Mouse (Mus musculus): Measurements from ENCODE around the gene Arid4a.
"Not testable (repeated sequence)": the region's sequence is repeated elsewhere in the genome, so short reads cannot be mapped to it uniquely, and the experiment has no call there.

The Arid4a gene

DNA sequence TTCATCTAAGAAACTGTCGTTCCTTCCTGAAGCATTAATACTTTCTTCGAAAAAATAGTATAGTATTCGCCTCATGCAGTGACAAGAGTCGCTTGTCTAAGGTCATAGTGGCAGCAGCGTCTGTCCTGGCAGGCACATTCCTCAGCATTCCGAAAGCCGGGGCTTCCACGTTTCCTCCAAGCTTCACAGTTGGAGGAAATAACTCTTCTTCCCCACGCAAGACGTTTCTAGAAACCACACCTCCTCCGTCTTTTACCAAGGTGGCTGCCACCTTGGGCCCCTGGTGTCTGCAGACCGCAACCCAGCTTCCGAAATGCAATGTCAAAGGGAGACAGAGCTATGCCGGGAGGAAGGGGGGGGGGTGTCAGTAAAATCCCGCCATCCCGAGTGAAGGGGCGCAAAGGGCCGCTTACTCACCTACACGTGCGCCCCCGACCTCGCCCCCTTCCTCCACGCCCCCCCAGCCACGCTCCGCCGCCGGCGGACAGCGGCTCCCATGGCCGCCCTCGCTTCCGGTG lies 886 bp upstream of the Arid4a start:
- no peak for DNase-seq (ENCODE audit: low read depth, low spot score)

DNA sequence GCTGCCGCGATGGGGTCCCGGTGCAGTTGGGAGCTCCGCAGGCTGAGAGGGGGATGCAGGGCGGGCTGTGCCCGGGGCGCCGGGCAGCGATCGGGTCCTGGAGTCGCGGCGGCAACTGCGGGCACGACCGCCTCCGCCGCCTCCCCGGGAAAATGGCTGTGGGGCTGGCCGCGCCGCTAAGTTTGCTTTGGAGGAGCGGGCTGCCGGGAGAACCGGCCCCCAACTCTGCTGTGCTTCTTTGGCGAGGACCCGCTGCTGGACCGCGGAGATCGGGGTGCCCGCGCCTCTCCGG lies 367 bp downstream of the Arid4a start:
- DNase-seq (ENCODE audit: low read depth, low spot score): no peak

DNA sequence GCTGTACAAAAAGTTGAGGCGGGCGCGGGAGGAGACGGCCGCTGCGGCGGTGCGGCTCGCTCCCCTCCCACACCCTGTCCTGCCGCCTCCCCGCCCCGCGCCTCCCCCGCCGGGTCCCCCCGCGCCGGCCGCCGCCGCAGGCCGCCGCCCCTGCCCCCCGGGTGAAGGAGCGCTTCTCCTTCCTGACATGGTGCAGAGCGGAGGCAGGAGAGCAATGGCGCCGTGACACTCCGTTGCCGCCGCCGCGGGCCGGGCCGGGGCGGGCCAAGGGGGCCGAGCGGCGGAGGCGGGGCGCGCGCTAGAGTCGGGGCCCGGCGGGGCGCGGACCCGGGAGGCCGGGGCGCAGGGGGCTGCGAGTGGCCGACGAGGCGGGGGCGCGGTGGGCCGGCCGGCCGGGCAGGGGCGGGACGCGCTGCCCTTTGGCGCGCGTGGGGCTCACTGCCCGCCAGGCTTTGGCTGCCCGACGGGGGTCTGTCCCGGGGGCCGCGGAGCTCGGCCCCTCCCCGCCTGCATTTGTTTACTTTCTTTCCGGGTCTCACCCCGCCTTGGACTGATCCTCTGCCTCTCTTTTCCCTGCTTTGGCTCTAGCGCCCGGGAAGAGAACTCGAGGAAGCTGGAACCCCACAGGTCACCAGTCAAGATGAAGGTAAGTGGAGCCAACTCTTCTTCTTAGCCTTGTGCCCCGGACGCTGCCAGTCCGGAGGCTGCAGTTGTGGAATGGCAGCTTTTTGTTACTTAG lies 882 bp downstream of the Arid4a start:
- no peak for DNase-seq (ENCODE audit: low read depth, low spot score)

DNA sequence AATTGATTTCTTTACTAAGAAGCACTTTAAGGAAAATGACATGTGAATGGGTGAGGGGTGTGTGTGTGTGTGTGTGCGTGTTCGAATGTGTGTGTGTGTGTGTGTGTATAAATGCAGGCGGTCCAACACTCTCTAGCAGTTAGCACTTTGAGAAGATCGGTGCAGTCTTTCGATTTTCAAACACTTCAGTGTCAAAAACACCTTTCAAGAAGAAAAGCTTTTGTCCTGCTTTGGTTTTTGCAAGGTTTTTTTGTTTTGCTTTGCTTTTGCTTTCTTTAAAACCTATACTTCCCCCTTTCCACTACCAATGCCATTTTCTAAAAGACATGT lies 1.4 kb downstream of the Arid4a start:
- no peak for DNase-seq (ENCODE audit: low read depth, low spot score)

DNA sequence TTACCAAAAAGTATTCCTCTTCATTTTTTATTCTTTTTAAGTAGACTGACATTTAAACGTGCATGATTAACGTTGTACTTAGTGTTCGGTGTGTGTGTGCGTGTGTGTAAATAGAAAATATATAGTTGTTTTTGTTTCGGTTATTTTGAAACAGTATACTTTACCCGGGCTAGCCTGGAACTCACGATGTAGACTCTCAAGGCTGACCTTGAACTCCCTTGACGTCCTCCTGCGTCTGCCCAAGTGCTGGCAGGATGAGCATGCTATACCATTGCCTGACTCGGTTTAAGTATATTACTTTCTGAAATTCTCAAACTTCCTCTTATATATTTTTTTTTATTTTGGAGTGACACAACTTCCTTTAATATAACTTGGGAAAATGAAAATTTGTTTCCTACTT lies 2.0 kb downstream of the Arid4a start:
- no peak for DNase-seq (ENCODE audit: low read depth, low spot score)

DNA sequence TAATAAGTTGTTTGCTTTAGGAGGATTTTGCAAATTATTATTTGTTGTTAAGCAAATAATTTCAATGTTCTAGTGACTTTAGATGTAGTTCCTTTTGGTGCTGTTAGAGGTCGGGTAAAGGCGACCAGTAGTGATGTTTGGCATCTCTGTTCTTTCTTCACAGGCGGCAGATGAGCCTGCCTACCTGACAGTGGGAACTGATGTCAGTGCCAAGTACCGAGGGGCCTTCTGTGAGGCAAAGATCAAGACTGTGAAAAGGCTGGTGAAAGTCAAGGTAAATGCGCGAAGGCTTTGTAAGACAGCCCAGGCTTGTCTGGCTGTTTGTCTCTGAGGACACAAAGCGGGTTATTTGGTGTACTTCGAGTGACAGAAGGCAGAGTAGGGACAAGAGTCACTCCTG lies 3.4 kb downstream of the Arid4a start:
- DNase-seq (ENCODE audit: low read depth, low spot score): no peak

DNA sequence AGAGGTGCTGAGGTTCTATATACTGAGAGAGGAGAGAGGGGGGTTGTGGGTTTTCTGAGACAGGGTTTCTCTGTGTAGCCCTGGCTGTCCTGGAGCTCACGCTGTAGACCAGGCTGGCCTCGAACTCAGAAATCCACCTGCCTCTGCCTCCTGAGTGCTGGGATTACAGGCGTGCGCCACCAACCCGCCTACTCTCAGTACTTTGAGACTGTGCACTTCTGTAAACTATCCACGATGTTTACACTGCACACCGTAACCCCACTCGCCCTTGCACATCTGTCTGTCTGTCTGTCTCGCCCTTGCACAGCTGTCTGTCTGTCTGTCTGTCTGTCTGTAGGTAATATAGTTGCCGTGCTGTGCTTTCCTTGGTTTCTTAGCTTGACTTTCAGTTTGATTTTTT lies 8.6 kb downstream of the Arid4a start:
- no peak for DNase-seq (ENCODE audit: low read depth, low spot score)

DNA sequence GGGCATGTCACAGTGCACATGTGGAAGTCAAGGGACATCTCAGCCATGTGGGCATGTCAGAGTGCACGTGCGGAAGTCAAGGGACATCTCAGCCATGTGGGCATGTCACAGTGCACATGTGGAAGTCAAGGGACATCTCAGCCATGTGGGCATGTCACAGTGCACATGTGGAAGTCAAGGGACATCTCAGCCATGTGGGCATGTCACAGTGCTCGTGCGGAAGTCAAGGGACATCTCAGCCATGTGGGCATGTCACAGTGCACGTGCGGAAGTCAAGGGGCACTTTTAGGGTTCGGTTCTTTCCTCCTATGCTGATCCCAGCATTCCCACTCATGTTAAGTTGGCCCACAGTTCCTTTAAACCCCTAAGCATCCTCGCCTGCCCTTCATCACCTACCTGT lies 12.5 kb downstream of the Arid4a start:
- not testable (repeated sequence) for DNase-seq (ENCODE audit: low read depth, low spot score)

DNA sequence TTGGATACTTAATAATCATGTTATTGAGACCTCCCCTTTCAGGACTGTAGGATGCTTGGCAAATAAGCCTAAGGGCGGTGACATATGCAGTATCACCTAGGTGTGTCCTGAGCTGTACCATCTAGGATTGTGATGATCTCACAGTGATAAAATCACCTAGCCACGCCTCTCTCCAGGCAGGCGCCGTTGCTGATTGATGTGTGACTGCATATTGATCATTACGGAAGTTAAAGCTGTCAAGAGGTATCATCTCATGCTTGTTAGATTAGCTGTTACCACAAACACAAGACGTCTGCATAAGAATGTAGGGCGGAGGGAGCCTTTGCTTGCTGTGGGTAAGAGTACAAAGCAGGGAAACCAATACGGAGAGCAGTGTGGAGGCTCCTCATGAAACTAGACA lies 14.5 kb downstream of the Arid4a start:
- no peak for DNase-seq (ENCODE audit: low read depth, low spot score)

DNA sequence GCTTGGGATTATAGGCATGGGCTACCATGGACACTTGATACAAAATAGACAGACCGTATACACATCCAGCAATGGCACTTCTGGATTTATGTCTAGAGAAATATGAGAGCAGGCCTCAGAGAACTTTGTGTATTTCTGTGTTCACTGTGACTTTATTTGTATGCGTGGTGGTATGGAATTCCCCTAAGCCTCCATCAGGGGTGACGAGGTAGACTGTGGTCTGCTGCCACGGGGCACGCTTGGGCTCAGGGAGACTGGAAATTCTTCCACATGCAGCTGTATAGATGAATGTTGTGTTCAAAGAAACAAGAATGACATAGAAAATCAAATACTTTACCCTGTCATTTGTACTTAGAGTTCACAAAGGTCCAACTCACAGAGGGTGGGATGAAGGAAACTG lies 14.9 kb downstream of the Arid4a start:
- no peak for DNase-seq (ENCODE audit: low read depth, low spot score)

DNA sequence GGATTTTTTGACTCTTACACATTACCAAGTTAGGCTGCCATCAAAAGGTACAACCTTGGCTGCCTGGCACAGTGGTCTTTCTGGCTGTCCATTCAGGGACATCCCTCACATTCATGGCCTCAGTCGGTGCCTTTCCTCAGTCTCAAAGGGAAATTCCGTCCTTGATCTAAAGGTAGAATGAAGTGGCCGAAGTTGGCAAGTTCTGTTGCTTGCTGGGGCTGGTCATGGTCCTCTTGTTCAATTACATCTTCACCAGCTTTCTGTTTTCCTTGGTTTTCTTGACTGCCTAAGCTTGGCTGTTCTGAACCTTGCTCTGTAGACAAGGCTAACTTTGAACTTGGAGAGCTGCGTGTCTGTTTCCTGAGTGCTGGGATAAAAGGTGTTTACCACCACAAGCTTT lies 20.0 kb downstream of the Arid4a start:
- DNase-seq (ENCODE audit: low read depth, low spot score): no peak

DNA sequence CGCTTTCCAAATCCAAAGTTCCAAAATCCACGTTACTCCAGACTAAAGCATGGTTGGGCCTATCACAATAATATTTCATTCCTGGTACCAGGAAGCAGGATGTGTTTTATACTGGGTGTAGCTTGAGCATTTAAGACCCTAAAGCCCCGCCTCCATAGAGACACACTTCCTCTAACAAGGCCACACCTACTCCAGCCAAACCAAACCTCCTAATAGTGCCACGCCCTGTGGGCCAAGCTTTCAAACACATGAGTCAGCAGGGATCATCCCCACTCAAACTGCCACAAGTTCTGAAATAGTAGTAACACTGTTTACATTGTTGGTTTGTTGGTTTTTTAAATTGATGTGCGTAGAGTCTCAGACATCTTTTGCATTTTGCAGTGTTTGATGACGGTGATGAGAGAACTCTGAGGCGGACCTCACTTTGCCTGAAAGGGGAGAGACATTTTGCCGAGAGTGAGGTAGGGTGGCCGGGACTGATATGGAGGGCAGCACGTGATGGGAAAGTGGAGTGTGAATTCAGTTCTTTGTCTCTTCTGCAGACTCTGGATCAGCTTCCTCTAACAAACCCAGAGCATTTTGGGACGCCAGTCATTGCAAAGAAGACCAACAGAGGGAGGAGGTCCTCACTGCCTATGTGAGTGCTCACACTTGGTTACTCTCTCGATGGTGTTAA lies 21.1 kb downstream of the Arid4a start:
- DNase-seq (ENCODE audit: low read depth, low spot score): peak; percentile 59

DNA sequence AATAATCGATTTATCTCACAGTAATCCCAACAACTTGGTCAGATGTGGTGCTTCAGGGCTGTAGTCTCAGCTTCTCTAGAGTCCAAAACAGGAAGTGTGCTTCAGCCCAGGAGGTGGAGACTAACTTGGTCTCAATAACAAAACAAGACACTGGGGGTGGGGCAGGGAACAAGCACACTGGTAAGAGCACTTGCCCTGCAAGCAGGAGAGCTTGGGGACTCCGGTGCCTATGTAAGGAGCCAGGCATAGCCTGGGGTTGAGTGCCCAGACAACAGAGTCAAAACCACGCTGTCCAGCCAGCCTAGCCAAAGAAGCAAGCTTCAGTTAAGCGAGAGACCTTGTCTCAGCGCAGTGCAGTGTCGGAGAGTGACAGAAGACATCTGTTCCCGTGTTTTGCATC lies 24.7 kb downstream of the Arid4a start:
- no peak for DNase-seq (ENCODE audit: low read depth, low spot score)

DNA sequence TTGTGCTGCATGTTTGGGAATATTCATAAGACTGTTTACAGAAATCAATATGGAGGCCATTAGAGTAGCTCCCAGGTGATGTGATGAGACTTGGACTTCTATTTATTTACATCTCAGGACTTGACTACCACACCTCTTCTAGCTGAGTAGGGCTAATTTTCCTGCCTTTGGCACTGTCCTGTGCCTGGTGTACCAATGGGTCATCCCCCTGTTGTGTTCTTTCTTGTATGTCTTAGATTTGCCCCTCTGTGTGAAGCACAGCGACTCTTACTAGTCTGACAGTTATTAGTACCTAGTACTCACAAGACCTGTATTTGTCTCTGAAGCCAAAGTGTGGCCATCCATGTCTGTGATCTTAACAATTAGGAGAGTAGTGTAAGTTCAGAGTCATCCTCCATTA lies 26.7 kb downstream of the Arid4a start:
- DNase-seq (ENCODE audit: low read depth, low spot score): no peak

DNA sequence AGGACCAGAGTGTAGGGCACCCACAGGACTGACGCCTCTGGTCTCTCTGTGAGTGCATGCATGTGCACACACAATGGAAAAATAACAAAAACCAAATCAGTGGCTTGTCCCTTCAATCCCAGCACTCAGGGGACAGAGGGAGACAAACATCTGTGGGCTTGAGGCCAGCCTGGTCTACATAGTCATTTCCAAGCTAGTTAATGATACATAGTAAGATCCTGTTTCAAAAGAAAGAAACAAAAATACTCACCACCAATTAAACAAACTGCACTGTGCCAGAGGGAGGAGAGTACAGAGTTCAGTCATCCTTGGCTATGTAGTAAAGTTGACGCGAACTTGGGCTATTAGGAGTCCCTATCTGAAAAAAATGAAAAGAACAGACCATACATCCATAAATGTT lies 27.8 kb downstream of the Arid4a start:
- DNase-seq (ENCODE audit: low read depth, low spot score): no peak

DNA sequence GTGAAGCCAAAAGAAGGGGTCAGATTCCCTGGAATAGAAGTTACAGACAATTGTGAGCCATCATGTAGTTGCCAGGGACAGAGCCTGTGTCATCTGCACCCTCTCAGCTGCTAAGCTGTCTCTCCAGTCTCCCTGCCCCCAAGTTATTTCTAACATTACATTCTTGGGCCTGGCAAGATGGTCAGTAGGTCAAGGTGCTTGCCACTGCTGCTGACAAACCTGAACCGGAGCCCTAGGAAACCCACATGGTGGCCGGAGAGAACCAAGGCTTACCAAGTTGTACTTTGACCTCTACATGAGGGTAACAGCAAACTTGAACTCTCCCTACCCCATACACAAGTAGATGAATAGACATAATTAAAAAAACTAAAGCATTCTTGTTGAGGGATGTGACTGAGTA lies 28.7 kb downstream of the Arid4a start:
- no peak for DNase-seq (ENCODE audit: low read depth, low spot score)

DNA sequence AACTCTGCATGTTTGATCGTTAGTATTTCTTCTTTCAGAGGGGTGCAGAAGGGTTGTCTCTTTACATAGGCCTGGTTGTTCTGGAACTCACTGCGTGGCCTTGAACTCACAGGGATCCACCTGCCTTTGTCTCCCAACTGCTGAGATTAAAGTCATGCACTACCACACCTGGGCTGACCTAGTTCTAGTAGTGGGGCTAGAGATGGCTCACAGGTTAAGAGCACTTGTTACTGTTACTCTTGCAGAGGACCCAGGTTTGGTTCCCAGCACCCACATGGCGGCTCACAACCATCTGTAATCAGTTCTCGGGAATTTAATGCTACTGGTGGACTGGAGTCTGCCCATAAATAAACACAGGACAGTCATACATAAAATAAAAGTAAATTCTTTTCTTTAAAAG lies 30.7 kb downstream of the Arid4a start:
- no peak for DNase-seq (ENCODE audit: low read depth, low spot score)

DNA sequence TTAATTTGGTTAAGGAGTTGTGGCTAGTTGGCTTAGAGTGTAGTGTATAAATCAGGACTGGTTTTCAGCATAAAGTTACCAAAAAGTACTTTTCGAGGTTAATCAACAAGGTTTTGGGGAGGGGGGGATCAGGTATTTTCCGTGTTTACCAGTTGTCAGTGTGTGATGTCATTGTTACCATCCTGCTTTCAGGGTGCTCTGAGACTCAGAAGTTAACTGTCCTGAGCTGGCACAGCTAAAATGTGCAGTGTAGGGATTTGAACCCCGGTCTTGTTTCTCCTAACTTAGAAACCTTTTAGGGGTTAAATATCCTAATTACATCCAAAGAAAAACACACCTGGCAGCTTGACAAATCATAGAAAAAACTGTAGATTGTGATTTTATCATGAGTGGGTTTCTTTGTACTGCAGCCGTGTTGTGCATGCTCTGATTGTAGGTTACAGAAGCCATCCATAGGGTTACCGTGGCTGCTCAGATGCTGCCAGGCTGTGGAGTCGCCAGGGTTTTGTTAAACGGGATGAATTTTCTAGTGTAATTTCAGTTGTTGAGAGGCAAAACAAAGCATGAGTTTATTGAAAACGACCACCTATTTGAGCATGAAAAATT lies 31.8 kb downstream of the Arid4a start:
- DNase-seq (ENCODE audit: low read depth, low spot score): no peak

DNA sequence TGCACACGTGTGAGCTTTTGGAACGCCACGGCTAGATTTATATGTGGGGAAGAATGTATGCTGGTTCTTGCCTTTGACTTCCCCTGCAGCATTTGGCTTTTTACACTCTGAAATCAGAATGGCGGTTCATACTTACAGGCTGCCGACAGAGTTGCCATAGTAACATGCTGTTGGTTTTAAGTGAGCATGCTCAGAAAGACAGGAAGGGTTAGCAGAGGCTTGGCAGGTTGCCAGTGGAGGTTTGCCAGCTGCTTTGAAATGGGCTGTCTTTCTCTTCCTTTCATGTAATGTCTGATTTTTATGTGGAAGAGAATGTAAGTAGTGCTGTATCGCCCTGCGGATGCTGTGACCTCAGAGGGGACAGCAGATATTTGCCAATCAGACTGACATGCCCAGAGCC lies 32.3 kb downstream of the Arid4a start:
- DNase-seq (ENCODE audit: low read depth, low spot score): no peak

DNA sequence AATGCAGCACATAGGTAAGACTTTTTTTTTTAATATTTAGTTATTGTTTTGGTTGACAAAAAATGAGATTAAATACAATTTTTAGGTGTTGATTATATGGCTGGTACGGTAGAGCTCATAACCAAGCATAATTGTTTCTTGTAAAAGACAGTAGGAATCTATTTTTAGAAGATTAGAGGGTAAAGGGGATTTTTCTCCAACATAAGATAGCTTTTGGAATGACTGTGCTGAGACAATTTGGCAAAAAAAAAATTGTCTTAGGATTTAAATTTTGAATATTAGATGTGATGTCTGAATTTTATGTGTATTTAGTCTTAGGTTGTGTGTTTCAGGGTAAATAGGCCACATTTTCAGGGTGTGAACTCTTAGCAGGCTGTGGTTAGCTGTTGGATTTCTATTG lies 32.8 kb downstream of the Arid4a start:
- no peak for DNase-seq (ENCODE audit: low read depth, low spot score)

DNA sequence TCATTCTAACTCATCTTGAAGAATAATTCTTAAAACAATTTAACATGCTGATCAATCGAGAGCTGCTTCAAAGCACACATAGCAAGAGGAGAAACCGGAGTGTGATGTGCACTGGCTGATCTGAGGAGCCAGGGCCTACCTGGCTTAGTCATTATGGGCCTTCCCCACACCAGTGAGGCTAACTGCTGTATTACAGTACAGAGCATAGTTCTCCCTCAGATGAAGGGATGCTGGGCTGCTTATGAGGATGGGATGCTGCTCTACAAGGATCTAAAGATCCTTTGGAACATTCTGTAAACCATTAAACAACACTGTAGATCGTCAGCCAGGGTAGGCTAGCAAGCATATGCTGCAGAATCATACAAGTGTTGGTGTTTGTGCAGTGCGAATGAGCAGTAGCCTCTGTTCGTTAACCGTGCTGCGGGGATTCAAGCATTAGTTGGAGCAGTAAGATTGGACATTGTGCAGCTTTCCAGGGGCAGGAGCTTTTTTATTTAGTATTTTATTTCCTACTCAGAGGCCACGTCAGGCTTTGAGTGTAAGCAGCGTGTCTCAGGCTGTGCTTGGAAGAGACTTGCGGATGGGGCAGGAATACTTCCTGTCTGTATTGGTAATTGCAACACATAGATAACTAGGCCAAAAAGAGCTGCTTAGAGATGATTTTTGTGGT lies 33.9 kb downstream of the Arid4a start:
- DNase-seq (ENCODE audit: low read depth, low spot score): no peak

DNA sequence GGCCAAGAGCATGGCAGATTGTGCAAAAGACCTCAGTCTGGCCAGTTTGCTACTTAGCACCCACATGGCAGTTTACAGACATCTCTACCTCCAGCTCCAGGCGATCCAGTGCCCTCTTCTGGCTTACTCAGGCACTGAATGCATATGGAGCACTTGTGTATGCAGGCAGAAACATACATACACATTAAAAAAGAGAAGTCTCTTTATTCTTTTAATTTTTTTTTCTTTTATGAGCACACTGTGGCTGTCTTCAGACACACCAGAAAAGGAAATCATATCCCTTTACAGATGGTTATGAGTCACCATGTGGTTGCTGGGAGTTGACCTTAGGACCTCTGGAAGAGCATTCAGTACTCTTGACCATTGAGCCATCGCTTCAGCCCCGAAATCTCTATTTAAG lies 35.3 kb downstream of the Arid4a start:
- DNase-seq (ENCODE audit: low read depth, low spot score): no peak

Measured in c-Kit-negative CD71-positive TER-119-positive erythroid progenitor cells, embryonic 14.5 days (primary cell).